Mouse (Mus musculus) bone marrow macrophage, adult 2 months (primary cell): ENCODE results near the gene Tbc1d5.

Source experiments
- CTCF ChIP-seq: IDR thresholded peaks from 2 replicates; pipeline ENCODE4 v1.5.1; 2012; ENCODE audit warnings: low read depth, mild to moderate bottlenecking, low read length, moderate library complexity
- POLR2A ChIP-seq: IDR thresholded peaks from 2 replicates; pipeline ENCODE4 v1.6.1; 2012; ENCODE audit warnings: mild to moderate bottlenecking, low read depth, low read length, borderline replicate concordance

GRCm38 (mm10) chr17:50867297-50867696 is 311.9 kb downstream of the Tbc1d5 start:
- TF ChIP-seq POLR2A (no peak), CTCF (no peak)
